Mouse (Mus musculus): ENCODE measurements around the gene Aipl1.

Gene Aipl1

DNA sequence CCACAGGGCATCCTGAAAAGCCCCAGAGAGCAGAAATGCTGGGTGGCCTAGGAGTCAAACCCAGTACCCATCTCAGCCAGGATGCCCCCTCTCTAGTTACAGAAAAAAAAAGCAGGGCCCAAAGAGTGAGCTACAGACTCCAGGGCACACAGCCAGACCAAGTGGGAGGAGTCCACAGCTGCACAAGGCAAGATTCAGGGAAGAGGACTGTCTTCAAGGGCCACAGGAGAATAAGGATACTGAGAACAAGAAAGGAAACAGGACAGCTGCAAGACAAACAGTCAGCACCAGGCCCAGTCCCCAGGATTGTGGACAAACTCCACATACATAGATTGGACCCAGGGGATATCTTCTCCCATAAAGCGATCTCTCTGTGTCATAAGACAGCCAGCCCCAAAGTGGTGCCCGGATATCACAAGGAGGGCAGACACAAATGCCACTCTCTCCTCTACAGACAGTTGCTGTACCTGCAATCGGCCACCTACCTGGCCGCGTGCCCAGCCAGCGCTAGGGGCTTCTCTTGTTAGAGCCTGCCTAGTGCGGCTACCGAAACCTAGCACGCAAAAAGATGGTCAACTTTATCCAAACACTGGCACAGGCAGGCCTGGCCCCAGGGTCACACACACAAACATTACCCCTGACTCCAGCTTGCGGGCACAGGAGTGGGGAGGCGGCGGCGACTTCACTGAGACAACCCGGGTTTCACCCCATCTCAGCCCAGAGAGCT is 13.0 kb upstream of the Aipl1 start:
- peak; percentile 35 for DNase-seq

GRCm38 (mm10) chr11:72049171-72049759 is 12.0 kb upstream of the Aipl1 start:
- DNase-seq, result no peak

DNA sequence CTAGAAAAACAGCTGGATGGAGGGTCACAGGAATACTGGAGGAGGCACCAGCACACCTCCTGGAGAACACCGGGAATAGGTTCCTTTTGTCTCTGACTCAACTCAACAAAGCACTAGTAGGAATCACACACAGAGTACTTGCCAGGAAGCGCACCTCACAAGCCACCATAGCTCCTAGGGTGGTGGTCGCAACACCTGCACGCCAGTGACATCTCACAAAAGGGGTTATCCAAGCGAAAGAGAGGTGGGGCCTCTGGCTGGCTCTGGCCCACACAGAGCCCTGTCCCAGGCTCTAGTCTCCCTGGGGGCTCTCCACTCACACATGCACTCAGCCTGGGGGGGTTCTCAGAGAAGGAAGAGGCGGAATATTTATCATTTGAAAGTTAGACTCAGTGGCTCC is 11.4 kb upstream of the Aipl1 start:
- no peak for DNase-seq

GRCm38 (mm10) chr11:72044231-72044630 is 6.9 kb upstream of the Aipl1 start:
- DNase-seq, result no peak

GRCm38 (mm10) chr11:72042631-72043030 is 5.3 kb upstream of the Aipl1 start:
- peak; percentile 23 for DNase-seq

DNA sequence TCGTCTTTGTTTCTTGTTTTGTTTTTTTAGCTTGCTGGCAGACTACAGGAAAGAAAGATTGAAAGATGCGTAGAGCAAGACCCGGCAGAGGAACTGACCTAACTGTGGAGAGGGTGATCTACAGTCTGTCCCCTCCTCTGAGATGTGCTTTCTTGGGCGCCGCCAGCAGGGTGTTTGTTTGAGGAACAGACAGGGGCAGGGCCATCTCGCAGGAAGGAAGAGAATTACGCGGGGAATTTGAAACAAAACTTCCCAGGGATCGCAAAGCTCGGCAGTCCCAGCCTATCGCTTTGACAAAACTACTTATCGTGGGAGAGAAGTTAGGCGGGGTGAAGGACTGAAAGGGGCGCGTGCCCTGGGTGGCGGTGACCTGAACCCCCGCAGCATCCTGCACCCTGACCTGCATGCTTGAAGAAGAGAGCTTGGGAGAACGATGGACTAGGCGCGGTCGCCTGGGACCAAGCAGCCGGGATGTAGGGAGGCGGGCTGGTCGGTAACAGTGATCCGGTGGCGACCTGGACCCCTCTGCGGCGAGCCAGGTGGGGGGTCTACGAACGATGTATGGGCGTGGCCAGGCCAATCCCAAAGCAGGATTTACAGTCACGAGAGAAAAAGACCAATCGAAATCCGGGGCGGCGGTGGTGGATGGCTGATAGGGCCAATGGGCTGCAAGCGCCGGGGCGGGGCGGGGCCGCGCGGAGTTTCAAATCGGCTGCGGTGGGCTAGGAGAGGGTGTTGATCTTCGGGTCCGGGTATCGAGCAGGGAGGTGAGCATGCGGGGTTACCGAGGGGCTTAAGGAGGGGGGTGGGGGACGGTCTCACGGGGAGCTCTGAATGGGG is 4.7 kb upstream of the Aipl1 start, which contains the start of gene Pimreg:
Pimreg (plus strand) TSS at position 265 of the 840 bp plus-strand sequence.
- DNase-seq, result peak; percentile 92

GRCm38 (mm10) chr11:72041290-72041767 is 4.0 kb upstream of the Aipl1 start:
- no peak for DNase-seq

DNA sequence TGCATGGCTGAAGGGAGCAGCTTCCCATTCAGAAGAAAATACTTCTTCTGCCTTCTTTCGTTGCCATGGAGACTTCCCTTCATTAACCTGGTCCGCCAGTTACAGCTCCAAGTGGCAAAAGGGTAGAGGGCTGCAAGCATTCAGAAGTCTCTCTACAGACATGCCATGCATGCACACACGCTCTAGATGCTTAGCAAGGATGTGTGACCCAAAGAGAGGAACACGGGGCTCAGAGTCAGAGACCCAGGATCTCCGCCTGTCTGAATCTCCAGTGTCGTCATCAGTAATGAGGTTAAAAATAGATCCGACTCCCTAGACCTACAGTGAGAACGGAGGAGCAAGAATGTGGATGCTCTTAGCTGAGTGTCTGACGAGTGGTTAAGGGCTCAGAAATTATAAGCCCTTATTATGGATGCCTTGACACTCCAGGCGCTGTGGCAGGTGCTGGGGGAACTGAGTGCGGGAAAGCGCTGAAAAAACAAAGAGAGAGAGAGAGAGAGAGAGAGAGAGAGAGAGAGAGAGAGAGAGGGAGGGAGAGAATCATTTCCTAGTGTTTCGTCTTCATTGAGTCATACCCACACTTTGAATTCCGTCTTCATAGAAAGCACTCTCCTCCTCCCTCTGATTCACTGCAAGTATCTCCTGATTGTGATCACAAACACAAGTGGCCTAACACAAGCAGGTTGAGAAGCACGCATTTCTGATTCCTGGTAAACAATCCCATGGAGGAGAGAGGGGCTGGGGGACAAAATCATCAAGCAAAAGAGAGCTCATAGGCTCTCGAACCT is 2.5 kb upstream of the Aipl1 start:
- no peak for DNase-seq

- DNase-seq, result peak; percentile 83
Measured at GRCm38 (mm10) chr11:72037996-72038395, 687 bp upstream of the Aipl1 start.

DNA sequence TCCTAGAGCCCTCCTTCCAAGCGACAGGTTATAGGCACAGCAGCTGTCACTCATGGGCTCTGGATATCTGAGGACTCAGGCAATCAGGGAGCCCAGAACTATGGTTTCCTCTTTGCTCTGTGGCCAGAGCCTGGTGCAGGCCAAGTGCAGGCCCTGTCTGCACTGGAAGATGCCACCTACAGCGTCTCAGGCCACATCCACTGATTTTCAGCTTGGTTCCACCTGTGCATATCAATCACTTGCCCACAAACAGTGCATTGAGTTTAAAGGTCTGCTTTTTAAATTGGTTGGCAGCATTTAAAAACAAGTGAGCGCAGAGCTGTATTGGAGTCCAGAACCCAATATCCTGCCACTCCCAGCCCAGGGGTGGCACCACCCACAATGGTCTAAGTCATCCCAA is 4.7 kb downstream of the Aipl1 start:
- DNase-seq, result no peak

- DNase-seq, result no peak
Measured at GRCm38 (mm10) chr11:72032091-72032490, 5.2 kb downstream of the Aipl1 start.

DNA sequence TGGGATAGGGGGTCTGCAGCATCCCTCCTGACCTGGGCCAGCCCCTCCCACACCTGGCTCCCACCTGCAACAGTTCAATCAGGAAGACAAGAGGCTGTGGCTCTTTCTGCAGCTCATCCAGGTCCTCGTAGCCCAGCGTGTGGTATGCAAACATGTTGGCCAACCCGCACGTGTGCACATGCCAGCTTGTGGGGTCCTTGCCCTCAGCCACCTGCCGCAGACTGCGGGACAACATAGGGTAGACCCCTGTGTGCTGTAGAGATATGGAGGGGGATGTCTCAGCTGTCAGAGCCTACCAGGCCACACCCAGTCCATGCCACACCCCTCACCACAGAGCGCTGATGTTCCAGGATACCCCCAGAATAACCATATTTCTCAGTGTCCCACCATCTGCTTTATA is 6.0 kb downstream of the Aipl1 start:
- DNase-seq, result no peak

DNA sequence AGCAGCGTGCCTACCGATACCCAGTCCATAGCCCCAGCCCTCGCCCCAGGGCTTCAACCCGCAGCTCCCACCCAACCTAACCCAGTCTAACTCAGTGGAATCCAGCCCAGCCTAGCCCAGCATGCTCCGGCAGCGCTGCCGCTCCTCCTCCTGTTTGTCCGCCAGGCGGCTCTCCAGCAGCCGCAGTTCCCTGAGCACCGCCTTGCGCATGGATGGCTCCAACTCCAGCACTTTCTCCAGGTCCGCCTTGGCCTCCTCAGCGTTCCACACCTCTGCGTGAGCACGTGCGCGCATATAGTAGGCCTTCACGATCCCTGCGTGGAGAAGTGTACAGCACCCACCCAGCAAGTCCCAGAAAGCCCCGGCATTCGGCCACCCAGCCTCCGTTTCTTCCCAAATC is 8.2 kb downstream of the Aipl1 start:
- peak; percentile 72 for DNase-seq

DNA sequence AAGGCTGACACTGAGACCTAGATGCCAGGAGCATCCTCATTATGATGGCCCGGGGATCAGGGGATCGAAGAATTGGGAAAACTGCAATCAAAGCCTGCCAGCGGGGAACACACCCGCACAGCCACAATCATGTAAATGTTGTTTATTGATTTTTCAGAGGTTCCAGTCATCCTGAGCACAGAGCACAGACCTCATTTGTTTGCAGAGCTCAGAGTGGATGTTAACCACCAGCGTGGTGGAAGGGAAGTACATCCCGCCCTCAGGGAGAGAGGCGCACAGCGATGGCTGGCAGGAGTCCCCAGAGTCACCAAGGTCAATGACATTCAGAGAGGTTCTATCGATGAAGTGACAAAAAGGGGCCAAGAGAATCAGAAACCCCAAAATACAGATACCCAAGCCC is 9.5 kb downstream of the Aipl1 start:
- DNase-seq, result no peak

- no peak for DNase-seq
Measured at GRCm38 (mm10) chr11:72026516-72026915, 10.8 kb downstream of the Aipl1 start.

GRCm38 (mm10) chr11:72025843-72026242 is 11.5 kb downstream of the Aipl1 start:
- DNase-seq, result peak; percentile 30

DNA sequence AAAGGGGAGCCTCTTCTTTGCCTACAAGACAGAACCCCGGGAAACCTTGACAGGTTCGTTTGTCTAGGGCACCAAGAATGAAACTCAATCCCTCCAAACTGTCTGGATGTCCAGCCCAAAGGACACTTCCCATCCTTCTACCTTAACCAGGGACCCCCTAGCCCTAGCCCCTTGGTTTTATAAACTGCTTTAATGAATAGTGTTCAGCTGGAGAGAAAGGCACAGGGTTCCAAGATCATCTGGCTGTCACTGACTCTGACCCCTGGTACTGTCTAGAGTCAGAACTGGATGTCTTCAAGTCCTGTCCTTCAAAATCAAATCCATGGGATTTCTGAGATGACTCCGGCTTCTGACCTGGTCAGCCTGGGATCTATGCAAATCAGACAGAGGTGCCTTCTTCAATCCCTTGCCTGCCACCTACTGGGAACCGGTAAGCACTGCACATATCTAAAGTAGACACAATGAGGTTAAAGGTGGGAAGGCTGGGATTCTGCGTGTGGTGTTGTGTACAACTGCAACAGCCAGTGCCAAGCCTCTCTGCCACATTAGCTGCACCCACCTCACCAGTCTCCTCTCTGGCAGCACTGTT is 13.0 kb downstream of the Aipl1 start:
- peak; percentile 84 for DNase-seq

DNA sequence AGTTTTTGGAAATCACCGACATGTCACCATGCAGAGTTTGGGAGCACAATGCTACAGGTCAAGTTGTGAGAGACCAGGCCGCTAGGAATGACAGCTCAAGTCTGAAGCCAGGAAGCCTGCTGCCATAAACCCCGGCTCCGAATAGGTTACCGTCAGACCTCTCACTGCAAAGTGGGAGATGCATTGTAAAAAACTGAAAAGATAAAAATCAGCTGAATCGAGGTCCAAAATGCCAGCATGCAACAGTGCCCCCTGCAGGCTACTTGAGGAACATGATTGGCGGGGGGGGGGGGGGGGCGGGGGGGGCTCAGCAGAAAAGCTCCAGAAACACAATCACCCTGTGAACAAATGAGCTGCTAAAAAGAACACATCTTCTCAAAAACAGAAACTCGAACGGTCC is 13.7 kb downstream of the Aipl1 start:
- DNase-seq, result peak; percentile 48

DNA sequence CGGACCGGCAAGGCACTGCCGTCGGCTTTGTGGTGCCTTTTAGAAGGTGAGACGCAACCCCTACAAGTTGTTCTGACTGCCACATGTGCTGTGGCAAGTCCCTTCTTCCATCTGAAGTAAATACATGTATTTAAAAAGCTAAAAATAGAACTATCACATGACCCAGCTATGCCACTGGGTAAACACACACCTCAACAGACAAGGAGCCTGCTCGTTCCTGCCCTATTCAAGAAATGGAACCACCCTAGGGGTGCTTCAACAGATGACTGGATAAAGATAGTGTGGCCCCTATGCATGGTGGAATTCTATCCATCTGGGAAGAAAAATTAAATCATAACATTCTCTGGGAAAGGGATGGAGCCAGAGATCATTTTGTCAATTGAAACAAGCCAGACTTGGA is 14.5 kb downstream of the Aipl1 start:
- DNase-seq, result no peak

- DNase-seq, result no peak
Measured at GRCm38 (mm10) chr11:72021015-72021414, 16.3 kb downstream of the Aipl1 start.

GRCm38 (mm10) chr11:72017253-72017601 is 20.1 kb downstream of the Aipl1 start:
- no peak for DNase-seq

DNA sequence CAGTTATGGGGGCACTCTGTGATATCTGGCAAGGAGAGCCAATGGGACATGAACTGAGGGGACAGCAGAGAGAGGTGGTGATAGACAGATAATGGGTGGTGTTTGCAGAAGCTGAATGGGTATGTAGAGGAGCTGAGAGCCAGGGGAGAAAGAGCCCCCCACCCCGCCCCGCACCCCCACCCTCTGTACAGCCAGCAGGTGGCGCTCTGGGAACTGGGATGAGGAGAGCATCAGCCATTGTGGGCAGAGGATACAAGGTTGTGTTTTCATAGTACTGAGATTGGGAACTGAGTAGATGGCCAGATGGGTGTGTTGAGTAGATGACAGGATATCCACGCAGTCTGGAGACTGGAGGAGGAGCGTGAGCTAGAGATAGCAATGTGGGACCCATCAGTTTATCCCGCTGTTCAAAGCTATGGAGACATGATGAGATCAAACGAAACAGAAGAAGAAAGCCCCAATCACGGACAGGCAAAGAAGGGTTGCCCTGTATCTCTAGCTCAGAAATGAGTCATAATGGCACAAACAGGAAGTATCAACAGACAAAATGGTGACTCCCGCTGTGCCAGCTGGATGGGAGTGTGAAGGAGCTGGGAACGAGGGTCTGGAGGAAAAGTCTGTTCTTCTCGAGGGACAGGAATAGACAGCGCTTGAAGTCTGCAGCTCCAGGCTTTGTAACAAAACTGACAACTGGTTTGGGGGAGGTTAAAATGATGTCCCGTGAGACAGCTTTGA is 20.6 kb downstream of the Aipl1 start:
- no peak for DNase-seq

All from kidney, postnatal 10 days (tissue).